Mouse (Mus musculus): Measurements from ENCODE around the gene C1qb. TPM values are rescaled to one million over a fixed set of nuclear protein-coding genes. Genes with fewer than 3 reads are reported as not detected.

C1qb gene
- polyA plus RNA-seq, 1 experiment from 2014 or later, result 46.7 TPM

DNA sequence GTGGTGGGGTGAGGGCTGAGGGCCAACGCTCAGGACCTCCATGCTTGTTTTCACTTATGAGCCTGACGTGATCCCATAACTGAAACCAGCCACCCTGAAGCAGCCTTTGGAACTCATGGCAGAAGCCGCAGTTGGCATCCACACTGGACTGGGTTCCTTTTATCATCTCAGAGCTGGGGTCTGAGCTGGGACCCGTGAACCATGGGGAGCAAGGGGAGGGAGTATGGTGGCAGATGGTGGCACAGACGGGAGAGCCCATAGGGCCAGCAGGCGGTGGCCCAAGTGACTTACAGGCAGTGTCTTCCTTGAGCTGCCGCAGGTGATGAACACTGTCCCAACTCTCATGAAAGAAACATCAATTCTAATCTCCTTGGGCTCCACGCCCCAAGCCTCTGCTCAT lies 32.8 kb upstream of the C1qb start:
- no peaks in the 10 kb centered on the region for H3K36me3 ChIP-seq (ENCODE audit: control insufficient read depth, insufficient read depth, low read length)
- H3K27me3 ChIP-seq (ENCODE audit: control insufficient read depth, insufficient read depth, low read length), result peaks cover 9% of the 10 kb centered on the region
- no peaks in the 10 kb centered on the region for H3K9me3 ChIP-seq (ENCODE audit: control insufficient read depth, low read length)

DNA sequence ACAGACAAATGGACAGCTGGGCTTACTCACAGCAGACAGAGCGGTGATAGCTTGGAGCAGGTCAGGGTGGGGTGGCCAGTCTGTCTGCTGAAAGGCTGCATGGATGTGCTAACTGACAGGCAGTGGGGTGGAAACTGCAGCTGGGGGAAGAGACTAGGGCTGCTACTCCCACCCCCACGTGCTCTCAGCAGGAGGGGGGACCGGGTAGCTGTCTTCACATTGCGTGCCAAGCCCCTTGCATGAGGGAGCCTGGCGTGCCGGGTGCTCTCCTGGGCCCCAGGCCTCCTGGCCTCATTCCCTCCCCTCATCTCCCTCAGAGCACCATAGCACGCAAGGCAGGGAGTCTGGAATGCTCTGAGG lies 31.2 kb upstream of the C1qb start:
- peaks cover 22% of the 10 kb centered on the region for H3K27me3 ChIP-seq (ENCODE audit: control insufficient read depth, insufficient read depth, low read length)
- no peak overlapping the region for H3K27ac ChIP-seq (replicated peaks in 1 of 2; ENCODE audit: control insufficient read depth in 1 of 2, insufficient read depth in 1 of 2, low read depth in 2 of 2, low read length in 2 of 2)
- no peaks in the 10 kb centered on the region for H3K36me3 ChIP-seq (ENCODE audit: control insufficient read depth, insufficient read depth, low read length)
- H3K9ac ChIP-seq (ENCODE audit: low read length), result no peak overlapping the region
- no peaks in the 10 kb centered on the region for H3K4me1 ChIP-seq (ENCODE audit: control insufficient read depth in 2 of 2, insufficient read depth in 2 of 2, low read length in 2 of 2)
- H3K9me3 ChIP-seq (ENCODE audit: control insufficient read depth, low read length), result no peaks in the 10 kb centered on the region
- ATAC-seq (ENCODE audit: insufficient number of reproducible peaks, insufficient read depth, low FRiP score, low read depth), result no peak
- no peak overlapping the region for H3K4me2 ChIP-seq (ENCODE audit: low read length)
- WGBS, result 34% methylated on average over 7 of the region's 7 CpGs
- H3K4me3 ChIP-seq (ENCODE audit: control insufficient read depth in 1 of 2, insufficient read depth in 1 of 2, low read depth in 1 of 2, low read length in 2 of 2), result no peak overlapping the region

More for the DNA sequence above, 32.8 kb upstream of the C1qb start:
- 78% methylated on average over 8 of the region's 8 CpGs for whole genome bisulfite sequencing
- Histone ChIP-seq H3K27ac (replicated peaks in 1 of 2; ENCODE audit: control insufficient read depth in 1 of 2, insufficient read depth in 1 of 2, low read depth in 2 of 2, low read length in 2 of 2) (no peak overlapping the region), H3K4me1 (ENCODE audit: control insufficient read depth in 2 of 2, insufficient read depth in 2 of 2, low read length in 2 of 2) (no peaks in the 10 kb centered on the region), H3K9ac (ENCODE audit: low read length) (no peak overlapping the region), H3K4me2 (ENCODE audit: low read length) (no peak overlapping the region), H3K4me3 (ENCODE audit: control insufficient read depth in 1 of 2, insufficient read depth in 1 of 2, low read depth in 1 of 2, low read length in 2 of 2) (no peak overlapping the region)
- ATAC-seq (ENCODE audit: insufficient number of reproducible peaks, insufficient read depth, low FRiP score, low read depth), result peak; percentile 17; the same call in 1 of the 2 replicates

DNA sequence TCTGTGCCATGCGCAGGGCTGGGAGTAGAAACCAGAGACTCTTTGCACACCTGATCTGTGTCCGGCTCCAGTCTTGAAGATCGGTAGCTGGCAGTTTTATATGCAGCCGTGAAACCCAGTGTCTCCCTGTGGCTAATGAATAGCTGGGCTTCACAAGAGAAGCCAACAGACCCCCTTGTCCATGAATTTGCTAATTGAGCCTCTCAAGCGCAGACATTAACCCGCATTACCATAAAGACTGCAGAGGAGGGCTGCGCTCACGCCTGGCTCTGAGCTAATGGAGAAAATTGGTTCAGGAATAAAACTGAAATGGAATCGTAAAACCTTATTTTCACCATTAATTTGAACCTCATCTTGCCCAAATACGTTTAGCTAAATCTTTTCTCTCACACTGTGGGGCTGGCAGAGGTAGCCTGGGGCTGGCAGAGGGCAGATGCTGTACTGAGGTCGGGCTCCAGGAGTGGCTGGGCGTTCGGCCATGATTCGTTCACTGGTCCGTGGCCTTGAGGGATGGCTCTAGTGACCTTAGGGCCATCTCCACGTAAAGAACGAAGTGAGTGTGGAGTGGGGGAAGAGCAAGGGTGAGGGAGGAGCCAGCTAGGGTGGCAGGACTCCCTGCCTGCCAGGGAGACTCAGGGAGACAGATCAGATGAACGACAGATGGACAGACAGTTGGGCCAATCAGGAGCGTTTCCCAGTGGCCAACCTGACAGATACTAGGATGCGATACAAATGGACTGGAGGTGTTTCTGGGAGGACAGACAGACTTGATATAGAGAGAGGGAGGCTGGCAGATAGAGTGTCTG lies 30.6 kb upstream of the C1qb start:
- Histone ChIP-seq H3K36me3 (ENCODE audit: control insufficient read depth, insufficient read depth, low read length) (no peaks in the 10 kb centered on the region), H3K9ac (ENCODE audit: low read length) (no peak overlapping the region), H3K4me3 (ENCODE audit: control insufficient read depth in 1 of 2, insufficient read depth in 1 of 2, low read depth in 1 of 2, low read length in 2 of 2) (no peak overlapping the region), H3K27me3 (ENCODE audit: control insufficient read depth, insufficient read depth, low read length) (peaks cover 23% of the 10 kb centered on the region), H3K27ac (replicated peaks in 1 of 2; ENCODE audit: control insufficient read depth in 1 of 2, insufficient read depth in 1 of 2, low read depth in 2 of 2, low read length in 2 of 2) (no peak overlapping the region), H3K4me2 (ENCODE audit: low read length) (no peak overlapping the region), H3K9me3 (ENCODE audit: control insufficient read depth, low read length) (no peaks in the 10 kb centered on the region), H3K4me1 (ENCODE audit: control insufficient read depth in 2 of 2, insufficient read depth in 2 of 2, low read length in 2 of 2) (no peaks in the 10 kb centered on the region)
- 66% methylated on average over 20 of the region's 20 CpGs for WGBS
- ATAC-seq (ENCODE audit: insufficient number of reproducible peaks, insufficient read depth, low FRiP score, low read depth), result no peak

DNA sequence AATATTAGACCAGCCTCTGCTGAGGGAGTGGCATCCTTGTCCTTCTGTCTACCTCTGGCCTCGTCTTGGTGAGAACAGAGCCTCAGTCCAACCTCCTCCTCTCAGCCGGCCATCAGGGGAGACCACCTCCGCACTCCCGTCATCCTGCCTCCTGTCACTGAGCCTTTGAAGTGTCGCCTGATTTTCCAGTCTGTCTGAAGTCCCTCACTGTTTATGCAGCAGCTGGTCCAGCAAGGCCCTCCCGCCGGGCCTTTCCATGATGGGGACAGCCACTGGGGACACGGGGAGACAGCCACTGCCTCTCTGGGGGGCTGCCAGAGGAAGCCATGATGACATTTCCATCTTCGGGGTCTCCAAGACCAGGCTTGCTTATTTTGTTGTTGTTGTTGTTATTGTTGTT lies 26.9 kb upstream of the C1qb start:
- 26% methylated on average over 9 of the region's 9 CpGs for WGBS
- H3K9me3 ChIP-seq (ENCODE audit: control insufficient read depth, low read length), result no peaks in the 10 kb centered on the region
- H3K36me3 ChIP-seq (ENCODE audit: control insufficient read depth, insufficient read depth, low read length), result no peaks in the 10 kb centered on the region
- no peak overlapping the region for H3K9ac ChIP-seq (ENCODE audit: low read length)
- ATAC-seq (ENCODE audit: insufficient number of reproducible peaks, insufficient read depth, low FRiP score, low read depth), result no peak
- H3K4me2 ChIP-seq (ENCODE audit: low read length), result no peak overlapping the region
- H3K27me3 ChIP-seq (ENCODE audit: control insufficient read depth, insufficient read depth, low read length), result peaks cover 45% of the 10 kb centered on the region
- H3K4me3 ChIP-seq (ENCODE audit: control insufficient read depth in 1 of 2, insufficient read depth in 1 of 2, low read depth in 1 of 2, low read length in 2 of 2), result no peak overlapping the region
- no peak overlapping the region for H3K27ac ChIP-seq (replicated peaks in 1 of 2; ENCODE audit: control insufficient read depth in 1 of 2, insufficient read depth in 1 of 2, low read depth in 2 of 2, low read length in 2 of 2)
- no peaks in the 10 kb centered on the region for H3K4me1 ChIP-seq (ENCODE audit: control insufficient read depth in 2 of 2, insufficient read depth in 2 of 2, low read length in 2 of 2)

DNA sequence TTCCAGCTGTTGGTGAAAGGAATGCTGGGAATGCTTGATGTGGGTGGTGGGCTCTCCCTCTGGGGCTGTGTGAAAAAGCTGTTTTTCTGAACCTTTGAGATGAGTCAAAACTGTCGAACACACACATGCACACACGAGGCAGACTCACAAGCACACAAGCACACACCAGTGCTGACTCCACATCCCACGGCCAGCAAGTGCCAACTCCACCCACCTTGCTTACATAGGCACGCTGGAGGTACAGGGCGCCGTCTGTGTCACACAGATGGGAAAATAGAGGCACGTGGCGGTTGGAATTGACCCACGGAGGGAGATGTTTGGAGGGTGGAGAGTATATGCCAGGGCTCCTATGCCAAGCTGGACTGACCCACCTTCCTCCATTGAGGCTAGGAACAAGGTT lies 25.8 kb upstream of the C1qb start:
- no peak for ATAC-seq (ENCODE audit: insufficient number of reproducible peaks, insufficient read depth, low FRiP score, low read depth)
- WGBS, result 47% methylated on average over 9 of the region's 9 CpGs

DNA sequence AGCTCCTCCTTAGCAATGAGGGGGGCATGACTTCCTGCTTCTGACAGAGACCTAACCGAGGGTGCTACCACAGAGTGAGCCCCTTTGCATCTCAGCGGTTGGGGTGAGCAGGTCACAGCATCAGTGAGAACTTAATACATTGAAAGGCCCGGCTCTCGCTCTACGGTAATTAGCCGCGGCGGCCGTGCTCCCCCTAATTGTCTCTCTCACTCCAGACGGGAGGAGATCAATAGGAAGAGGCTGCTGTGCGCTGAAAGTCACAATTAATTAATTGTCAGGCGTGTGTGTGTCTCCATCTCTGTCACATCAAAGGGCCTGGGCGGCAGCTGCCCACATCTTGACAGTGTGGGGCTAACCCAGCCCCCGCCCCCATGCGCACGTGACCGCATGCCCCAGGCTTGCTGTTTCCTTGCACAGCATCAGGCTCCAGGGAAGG lies 25.2 kb upstream of the C1qb start:
- Histone ChIP-seq H3K9me3 (ENCODE audit: control insufficient read depth, low read length) (no peaks in the 10 kb centered on the region), H3K4me2 (ENCODE audit: low read length) (no peak overlapping the region), H3K27ac (replicated peaks in 1 of 2; ENCODE audit: control insufficient read depth in 1 of 2, insufficient read depth in 1 of 2, low read depth in 2 of 2, low read length in 2 of 2) (no peak overlapping the region), H3K9ac (ENCODE audit: low read length) (no peak overlapping the region), H3K36me3 (ENCODE audit: control insufficient read depth, insufficient read depth, low read length) (no peaks in the 10 kb centered on the region), H3K4me3 (ENCODE audit: control insufficient read depth in 1 of 2, insufficient read depth in 1 of 2, low read depth in 1 of 2, low read length in 2 of 2) (no peak overlapping the region), H3K4me1 (ENCODE audit: control insufficient read depth in 2 of 2, insufficient read depth in 2 of 2, low read length in 2 of 2) (no peaks in the 10 kb centered on the region), H3K27me3 (ENCODE audit: control insufficient read depth, insufficient read depth, low read length) (peaks cover 53% of the 10 kb centered on the region)
- no peak for ATAC-seq (ENCODE audit: insufficient number of reproducible peaks, insufficient read depth, low FRiP score, low read depth)
- 11% methylated on average over 17 of the region's 17 CpGs for WGBS

More for the DNA sequence above, 25.8 kb upstream of the C1qb start:
- H3K36me3 ChIP-seq (ENCODE audit: control insufficient read depth, insufficient read depth, low read length), result no peaks in the 10 kb centered on the region
- H3K4me1 ChIP-seq (ENCODE audit: control insufficient read depth in 2 of 2, insufficient read depth in 2 of 2, low read length in 2 of 2), result no peaks in the 10 kb centered on the region
- H3K9ac ChIP-seq (ENCODE audit: low read length), result no peak overlapping the region
- no peak overlapping the region for H3K4me2 ChIP-seq (ENCODE audit: low read length)
- H3K27ac ChIP-seq (replicated peaks in 1 of 2; ENCODE audit: control insufficient read depth in 1 of 2, insufficient read depth in 1 of 2, low read depth in 2 of 2, low read length in 2 of 2), result no peak overlapping the region
- no peak overlapping the region for H3K4me3 ChIP-seq (ENCODE audit: control insufficient read depth in 1 of 2, insufficient read depth in 1 of 2, low read depth in 1 of 2, low read length in 2 of 2)
- no peaks in the 10 kb centered on the region for H3K9me3 ChIP-seq (ENCODE audit: control insufficient read depth, low read length)
- peaks cover 47% of the 10 kb centered on the region for H3K27me3 ChIP-seq (ENCODE audit: control insufficient read depth, insufficient read depth, low read length)

DNA sequence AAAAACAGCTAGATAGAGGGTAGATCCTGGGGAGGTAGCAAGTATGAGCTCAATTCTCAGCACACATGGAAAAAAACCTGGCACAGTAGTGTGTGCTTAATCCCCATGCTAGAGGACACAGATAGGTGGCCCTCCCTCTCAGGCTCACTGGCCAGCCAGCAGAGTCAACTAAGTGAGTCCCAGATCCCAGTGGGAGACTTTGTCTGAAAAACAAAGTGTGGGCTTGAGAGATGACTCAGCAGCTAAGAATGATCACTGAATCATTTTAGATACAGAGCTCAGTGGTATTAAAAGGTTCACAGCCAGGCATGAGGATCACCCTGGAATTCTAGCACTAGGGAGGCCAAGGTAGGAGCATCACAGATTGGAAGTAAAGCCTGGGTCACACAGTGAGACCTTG lies 21.8 kb upstream of the C1qb start:
- Histone ChIP-seq H3K36me3 (ENCODE audit: control insufficient read depth, insufficient read depth, low read length) (no peaks in the 10 kb centered on the region), H3K9ac (ENCODE audit: low read length) (no peak overlapping the region), H3K27ac (replicated peaks in 1 of 2; ENCODE audit: control insufficient read depth in 1 of 2, insufficient read depth in 1 of 2, low read depth in 2 of 2, low read length in 2 of 2) (no peak overlapping the region), H3K27me3 (ENCODE audit: control insufficient read depth, insufficient read depth, low read length) (peaks cover 75% of the 10 kb centered on the region), H3K4me3 (ENCODE audit: control insufficient read depth in 1 of 2, insufficient read depth in 1 of 2, low read depth in 1 of 2, low read length in 2 of 2) (no peak overlapping the region), H3K4me1 (ENCODE audit: control insufficient read depth in 2 of 2, insufficient read depth in 2 of 2, low read length in 2 of 2) (no peaks in the 10 kb centered on the region), H3K9me3 (ENCODE audit: control insufficient read depth, low read length) (no peaks in the 10 kb centered on the region), H3K4me2 (ENCODE audit: low read length) (no peak overlapping the region)
- ATAC-seq (ENCODE audit: insufficient number of reproducible peaks, insufficient read depth, low FRiP score, low read depth), result no peak

DNA sequence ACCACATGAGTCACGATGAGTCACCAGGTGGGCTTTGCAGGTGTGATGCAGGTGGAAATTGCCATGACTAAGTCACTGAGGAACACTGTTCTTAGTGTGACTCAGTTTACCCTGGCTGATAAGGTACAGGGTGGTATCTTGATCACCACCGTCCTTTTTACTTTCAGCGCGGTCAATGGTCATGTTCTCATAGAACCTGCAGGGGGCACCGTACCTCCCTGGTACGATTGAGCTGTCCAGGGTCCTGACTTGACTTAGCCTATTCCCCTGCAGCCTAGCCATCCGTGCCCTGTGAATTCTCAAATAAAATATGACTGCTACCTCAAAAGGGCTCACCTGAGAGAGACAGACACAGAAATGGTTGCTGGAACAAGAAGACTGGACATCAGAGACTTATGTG lies 21.0 kb upstream of the C1qb start:
- 10% methylated on average over 7 of the region's 7 CpGs for WGBS

More for the DNA sequence above, 21.0 kb upstream of the C1qb start:
- Histone ChIP-seq H3K27me3 (ENCODE audit: control insufficient read depth, insufficient read depth, low read length) (peaks cover 67% of the 10 kb centered on the region), H3K4me3 (ENCODE audit: control insufficient read depth in 1 of 2, insufficient read depth in 1 of 2, low read depth in 1 of 2, low read length in 2 of 2) (no peak overlapping the region), H3K4me2 (ENCODE audit: low read length) (no peak overlapping the region), H3K9me3 (ENCODE audit: control insufficient read depth, low read length) (no peaks in the 10 kb centered on the region), H3K4me1 (ENCODE audit: control insufficient read depth in 2 of 2, insufficient read depth in 2 of 2, low read length in 2 of 2) (no peaks in the 10 kb centered on the region), H3K27ac (replicated peaks in 1 of 2; ENCODE audit: control insufficient read depth in 1 of 2, insufficient read depth in 1 of 2, low read depth in 2 of 2, low read length in 2 of 2) (no peak overlapping the region), H3K9ac (ENCODE audit: low read length) (no peak overlapping the region), H3K36me3 (ENCODE audit: control insufficient read depth, insufficient read depth, low read length) (no peaks in the 10 kb centered on the region)
- no peak for ATAC-seq (ENCODE audit: insufficient number of reproducible peaks, insufficient read depth, low FRiP score, low read depth)

Measured in heart, embryonic 14.5 days (tissue).